Mouse (Mus musculus) hindbrain, embryonic 11.5 days (tissue): ENCODE data around the gene Cx3cl1. TPM values are rescaled to one million over a fixed set of nuclear protein-coding genes. Genes with fewer than 3 reads are reported as not detected.
A peak's percentile ranks its signal among the peaks of the same experiment; 100 is the strongest.

Experiments used
- ATAC-seq: fragments of 200-750 bp; cut with Nextera tagmentation; 2 replicates; pipeline ENCODE4 v1.8.0; 2017; ENCODE audit warnings: mild to moderate bottlenecking, moderate TSS enrichment, moderate library complexity; ENCODE audit not compliant: low FRiP score
- DNase-seq: peaks from one replicate; pipeline ENCODE4 v3.0.0-alpha.2; 2015; ENCODE audit warnings: low spot score
- H3K27ac ChIP-seq: fragments of 300-500 bp; sonication (generic); 2 replicates; pipeline ENCODE4 v1.5.1; 2014; ENCODE audit warnings: mild to moderate bottlenecking, low read depth, low read length
- H3K27me3 ChIP-seq: fragments of 300-500 bp; sonication (generic); 2 replicates; pipeline ENCODE4 v1.6.1; 2014; ENCODE audit warnings: mild to moderate bottlenecking, low read length, moderate library complexity, mixed read lengths; ENCODE audit not compliant: control insufficient read depth, insufficient read depth
- H3K36me3 ChIP-seq: fragments of 300-500 bp; sonication (generic); 2 replicates; pipeline ENCODE4 v1.6.1; 2014; ENCODE audit warnings: mild to moderate bottlenecking, low read length, moderate library complexity, mixed read lengths; ENCODE audit not compliant: control insufficient read depth, insufficient read depth
- H3K4me1 ChIP-seq: fragments of 300-500 bp; sonication (generic); replicated peaks from 2 replicates; pipeline ENCODE4 v1.6.1; 2014; ENCODE audit warnings: low read length, mixed read lengths; ENCODE audit not compliant: control insufficient read depth, insufficient read depth
- H3K4me2 ChIP-seq: fragments of 300-500 bp; sonication (generic); replicated peaks from 2 replicates; pipeline ENCODE4 v1.6.1; 2014; ENCODE audit warnings: mild to moderate bottlenecking, low read depth, low read length
- H3K4me3 ChIP-seq: fragments of 300-500 bp; sonication (generic); 2 replicates; pipeline ENCODE4 v1.5.1; 2014; ENCODE audit warnings: low read depth, low read length
- H3K9ac ChIP-seq: fragments of 300-500 bp; sonication (generic); 2 replicates; pipeline ENCODE4 v1.6.1; 2014; ENCODE audit warnings: low read depth, low read length
- H3K9me3 ChIP-seq: fragments of 300-500 bp; sonication (generic); 2 replicates; pipeline ENCODE4 v1.6.1; 2016; ENCODE audit warnings: low read length; ENCODE audit not compliant: control insufficient read depth
- WGBS: fragments of 180-500 bp; shearing (Covaris S2); extraction: QIAGEN DNeasy Blood & Tissue Kit; methylation state at CpG from one replicate; pipeline ENCODE4 v1.1.7; 2014; 5-methylcytosine and 5-hydroxymethylcytosine counted together
- polyA plus RNA-seq: library from polyadenylated mRNA; unstranded; fragments of >200 nt; fragmentation: Nextera tagmentation; extraction: Ambion mirVana; gene quantifications from 2 replicates; pipeline ENCODE4 v1.2.1, GENCODE M21; 2014

The Cx3cl1 gene
- polyA plus RNA-seq, 1 experiment from 2014 or later = 10.9 TPM

DNA sequence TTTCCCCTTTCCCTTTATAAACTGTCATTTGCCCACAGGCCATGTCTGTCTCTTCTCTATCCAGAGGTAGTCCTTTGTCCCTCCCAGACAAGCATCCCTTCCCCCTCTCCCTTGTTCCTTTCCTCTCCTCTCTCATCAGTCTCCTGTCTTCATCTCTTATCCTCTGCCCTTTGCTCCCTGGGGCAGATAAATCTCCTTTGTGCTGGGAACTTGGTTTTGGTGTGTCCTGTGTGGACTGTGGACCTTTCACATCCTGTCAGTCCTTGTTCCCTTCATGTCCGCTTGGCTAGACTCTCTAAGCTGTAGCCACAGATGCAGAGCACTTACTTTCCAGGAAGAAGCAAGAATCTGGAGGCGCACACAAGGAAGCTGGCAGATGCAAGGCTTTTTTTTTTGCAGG is 17.3 kb upstream of the Cx3cl1 start:
- H3K9ac ChIP-seq = no peak overlapping the region
- DNase-seq = no peak
- no peak overlapping the region for H3K4me3 ChIP-seq
- no peaks in the 10 kb centered on the region for H3K36me3 ChIP-seq
- H3K4me2 ChIP-seq = no peak overlapping the region
- H3K4me1 ChIP-seq = no peaks in the 10 kb centered on the region
- no peaks in the 10 kb centered on the region for H3K9me3 ChIP-seq
- WGBS = 75% methylated on average over 2 of the region's 2 CpGs
- ATAC-seq = no peak
- no peaks in the 10 kb centered on the region for H3K27me3 ChIP-seq
- no peak overlapping the region for H3K27ac ChIP-seq

DNA sequence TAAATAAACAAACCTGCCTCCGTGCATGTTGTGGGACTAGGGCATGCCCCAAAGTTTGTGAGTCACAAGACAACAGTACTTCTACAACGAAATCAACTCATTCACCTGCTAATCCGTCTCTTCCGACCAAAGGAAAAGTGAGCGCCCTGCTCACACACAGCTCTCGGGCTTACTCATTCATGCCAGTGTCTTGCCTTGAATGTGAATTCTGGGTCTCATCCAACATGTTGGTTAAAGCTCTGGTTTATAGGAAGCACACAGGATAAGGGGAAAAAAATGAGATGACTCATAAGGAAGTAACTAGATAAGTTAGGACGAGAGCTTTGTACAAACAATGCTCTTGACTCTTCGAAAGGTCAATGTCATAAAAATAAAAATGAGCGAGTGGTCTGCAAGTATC is 4.8 kb upstream of the Cx3cl1 start:
- no peaks in the 10 kb centered on the region for H3K36me3 ChIP-seq
- H3K27me3 ChIP-seq = peaks cover 9% of the 10 kb centered on the region
- H3K27ac ChIP-seq = no peak overlapping the region
- WGBS = 77% methylated on average over 9 of the region's 9 CpGs
- ATAC-seq (no peak), DNase-seq (no peak)
- no peak overlapping the region for H3K4me3 ChIP-seq
- H3K9ac ChIP-seq = no peak overlapping the region
- H3K4me1 ChIP-seq = peaks cover 7% of the 10 kb centered on the region
- H3K9me3 ChIP-seq = no peaks in the 10 kb centered on the region
- H3K4me2 ChIP-seq = no peak overlapping the region

DNA sequence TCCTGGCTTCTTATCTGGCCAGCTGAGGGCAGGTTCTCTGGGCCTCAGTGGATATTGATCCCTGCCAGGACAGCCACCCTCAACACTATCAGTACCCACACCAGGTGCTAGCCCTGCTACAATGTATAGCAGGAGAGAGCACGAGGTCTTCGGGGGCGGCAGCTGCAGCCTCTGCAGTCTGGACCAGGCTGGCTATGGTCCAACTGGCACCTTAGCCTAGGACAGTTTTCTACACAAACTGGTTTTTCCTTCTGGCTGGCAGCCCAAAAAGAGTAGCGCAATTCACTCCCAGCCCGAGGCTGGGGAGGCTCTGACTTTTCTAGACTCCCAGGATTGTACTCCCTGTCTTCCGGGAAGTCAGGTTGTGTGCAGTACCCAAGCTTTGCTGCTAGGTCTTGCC is 864 bp upstream of the Cx3cl1 start:
- Histone ChIP-seq H3K4me3 (no peak overlapping the region), H3K27ac (no peak overlapping the region), H3K9ac (no peak overlapping the region), H3K27me3 (peaks cover 15% of the 10 kb centered on the region), H3K4me2 (no peak overlapping the region), H3K4me1 (peaks cover 16% of the 10 kb centered on the region), H3K9me3 (no peaks in the 10 kb centered on the region), H3K36me3 (no peaks in the 10 kb centered on the region)
- 72% methylated on average over 6 of the region's 6 CpGs for WGBS
- no peak for DNase-seq
- no peak for ATAC-seq

DNA sequence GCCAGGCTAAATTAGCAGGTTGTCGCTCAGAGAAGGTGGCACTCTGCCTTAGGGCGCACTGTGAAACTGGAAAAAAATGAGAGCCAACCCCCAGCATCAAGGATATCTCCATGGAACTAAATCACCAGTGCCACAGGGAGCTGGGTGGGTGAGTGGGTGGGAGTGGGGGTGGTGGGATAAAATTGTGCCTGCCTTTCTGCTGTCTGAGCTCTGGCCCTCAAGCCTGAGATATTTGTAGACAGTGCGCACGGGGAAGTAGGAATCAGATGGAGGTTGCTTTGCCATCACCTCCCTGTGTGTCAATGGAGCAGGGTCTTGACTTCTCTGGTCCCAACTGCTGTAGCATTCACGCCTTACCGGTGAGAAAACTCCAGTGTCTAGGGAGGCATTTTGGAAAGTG is 1.2 kb downstream of the Cx3cl1 start:
- no peak overlapping the region for H3K9ac ChIP-seq
- H3K27me3 ChIP-seq = peaks cover 15% of the 10 kb centered on the region
- no peaks in the 10 kb centered on the region for H3K36me3 ChIP-seq
- 38% methylated on average over 6 of the region's 6 CpGs for WGBS
- no peaks in the 10 kb centered on the region for H3K9me3 ChIP-seq
- no peak overlapping the region for H3K27ac ChIP-seq
- peaks cover 16% of the 10 kb centered on the region for H3K4me1 ChIP-seq
- DNase-seq (no peak), ATAC-seq (no peak)
- H3K4me3 ChIP-seq = no peak overlapping the region
- H3K4me2 ChIP-seq = peak overlapping the region; percentile 77

GRCm38 (mm10) chr8:94773700-94774171 is 1.9 kb downstream of the Cx3cl1 start:
- ATAC-seq (no peak), DNase-seq (peak; percentile 27)
- no peaks in the 10 kb centered on the region for H3K9me3 ChIP-seq
- H3K27ac ChIP-seq = no peak overlapping the region
- H3K4me3 ChIP-seq = no peak overlapping the region
- peaks cover 15% of the 10 kb centered on the region for H3K27me3 ChIP-seq
- 12% methylated on average over 12 of the region's 12 CpGs for WGBS
- no peak overlapping the region for H3K4me2 ChIP-seq
- H3K4me1 ChIP-seq = peaks cover 16% of the 10 kb centered on the region
- no peak overlapping the region for H3K9ac ChIP-seq
- no peaks in the 10 kb centered on the region for H3K36me3 ChIP-seq

DNA sequence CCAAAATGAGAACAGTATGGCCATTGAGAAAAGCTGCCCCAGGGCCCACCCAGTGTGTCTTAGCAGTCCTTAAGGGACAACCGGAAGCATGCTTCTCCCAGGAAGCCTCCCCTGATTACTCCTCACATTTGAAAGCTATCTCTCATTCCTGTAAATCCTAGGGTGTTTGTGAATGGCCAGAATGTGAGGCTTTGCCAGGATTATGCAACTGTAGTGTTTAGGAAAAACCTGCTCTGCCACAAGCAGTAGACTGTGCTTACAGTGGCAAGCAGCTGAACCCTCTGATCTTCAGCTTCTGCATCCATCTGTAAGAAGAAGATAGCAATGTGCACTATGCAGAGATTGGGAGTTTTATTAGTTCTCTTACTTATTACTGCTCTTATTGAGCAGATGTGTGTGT is 2.8 kb downstream of the Cx3cl1 start:
- Histone ChIP-seq H3K4me3 (no peak overlapping the region), H3K27me3 (peaks cover 15% of the 10 kb centered on the region), H3K4me2 (no peak overlapping the region), H3K9ac (no peak overlapping the region), H3K36me3 (no peaks in the 10 kb centered on the region), H3K4me1 (peaks cover 16% of the 10 kb centered on the region), H3K27ac (no peak overlapping the region), H3K9me3 (no peaks in the 10 kb centered on the region)
- ATAC-seq (no peak), DNase-seq (no peak)
- WGBS = 86% methylated on average over 1 of the region's 1 CpGs

DNA sequence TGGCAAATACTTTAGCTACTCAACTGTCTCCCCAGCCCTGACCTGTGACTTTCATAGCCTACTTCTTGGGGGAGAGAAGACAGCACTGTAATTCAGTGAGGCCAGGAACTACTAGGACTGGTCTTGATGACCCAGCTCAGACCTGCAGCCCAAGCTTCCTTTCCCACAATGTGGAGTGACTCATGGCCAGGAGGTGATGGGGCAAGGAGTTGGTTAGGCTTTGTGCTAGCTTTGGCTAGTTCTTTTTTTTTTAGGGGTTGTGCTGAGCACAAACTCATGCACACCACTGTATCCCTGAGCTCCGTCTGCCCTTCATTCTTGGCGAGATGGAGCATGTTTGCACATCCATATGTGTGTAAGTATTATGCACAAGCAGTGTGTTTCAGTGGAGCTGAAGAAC is 4.5 kb downstream of the Cx3cl1 start:
- ATAC-seq (no peak), DNase-seq (no peak)
- Histone ChIP-seq H3K27ac (no peak overlapping the region), H3K4me3 (no peak overlapping the region), H3K4me1 (peaks cover 14% of the 10 kb centered on the region), H3K36me3 (no peaks in the 10 kb centered on the region), H3K9me3 (no peaks in the 10 kb centered on the region), H3K4me2 (no peak overlapping the region), H3K27me3 (peaks cover 9% of the 10 kb centered on the region), H3K9ac (no peak overlapping the region)
- whole genome bisulfite sequencing = 87% methylated on average over 2 of the region's 2 CpGs

- DNase-seq (no peak), ATAC-seq (0 out of 2 replicates have a peak, but pooled peaks have one; percentile 1)
- Histone ChIP-seq H3K4me2 (no peak overlapping the region), H3K27ac (peak overlapping the region; percentile 30; the same call in 1 of the 2 replicates), H3K9me3 (no peaks in the 10 kb centered on the region), H3K36me3 (no peaks in the 10 kb centered on the region), H3K4me1 (peaks cover 5% of the 10 kb centered on the region), H3K4me3 (no peak overlapping the region), H3K27me3 (0 out of 2 replicates have a peak, but pooled peaks cover 1% of the 10 kb centered on the region), H3K9ac (0 out of 2 replicates have a peak overlapping the region, but pooled peaks have one; percentile 7)
- WGBS = 76% methylated on average over 10 of the region's 10 CpGs
Measured at GRCm38 (mm10) chr8:94778036-94778435, 6.2 kb downstream of the Cx3cl1 start.

DNA sequence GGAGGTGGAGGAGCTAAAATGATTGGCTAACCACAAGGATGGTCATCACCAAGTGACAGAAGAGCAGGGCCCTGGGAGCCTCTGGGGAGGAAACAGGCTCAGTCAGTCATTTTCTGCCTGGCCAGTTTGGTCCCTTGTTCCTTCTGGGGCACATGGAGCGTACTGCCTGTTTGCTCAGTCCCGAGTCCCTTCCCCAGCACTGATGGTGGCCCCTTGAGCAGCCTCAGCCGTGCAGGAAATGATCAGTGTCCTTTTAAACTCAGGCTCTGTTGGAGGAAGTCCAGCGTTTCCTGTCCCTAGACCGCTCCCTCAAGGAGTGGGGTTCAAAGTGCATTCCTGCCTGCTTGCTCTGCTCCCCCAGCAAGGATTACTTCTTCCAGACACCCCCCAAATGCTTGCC is 6.7 kb downstream of the Cx3cl1 start:
- WGBS = 62% methylated on average over 5 of the region's 5 CpGs
- no peak for DNase-seq
- peak overlapping the region; percentile 30; the same call in 1 of the 2 replicates for H3K27ac ChIP-seq
- no peaks in the 10 kb centered on the region for H3K36me3 ChIP-seq
- H3K4me3 ChIP-seq = no peak overlapping the region
- no peaks in the 10 kb centered on the region for H3K27me3 ChIP-seq
- H3K4me1 ChIP-seq = peaks cover 4% of the 10 kb centered on the region
- no peaks in the 10 kb centered on the region for H3K9me3 ChIP-seq
- H3K9ac ChIP-seq = 0 out of 2 replicates have a peak overlapping the region, but pooled peaks have one; percentile 7
- no peak overlapping the region for H3K4me2 ChIP-seq
- peak; percentile 11; the same call in 1 of the 2 replicates for ATAC-seq
